Mouse (Mus musculus) heart, embryonic 10.5 days (tissue): ENCODE data around the gene Evi5. TPM values are rescaled to one million over a fixed set of nuclear protein-coding genes. Genes with fewer than 3 reads are reported as not detected.

ENCODE experiments used
- DNase-seq: peaks from one replicate; pipeline ENCODE4 v3.0.0-alpha.2; 2017; ENCODE audit warnings: low spot score
- H3K27ac ChIP-seq: fragments of 300-500 bp; sonication (generic); 2 replicates; pipeline ENCODE4 v1.5.1; 2016; ENCODE audit warnings: mild to moderate bottlenecking
- H3K27me3 ChIP-seq: fragments of 300-500 bp; sonication (generic); 2 replicates; pipeline ENCODE4 v1.6.1; 2016; ENCODE audit warnings: mild to moderate bottlenecking; ENCODE audit not compliant: poor library complexity, insufficient read depth, severe bottlenecking
- H3K36me3 ChIP-seq: fragments of 300-500 bp; sonication (generic); 2 replicates; pipeline ENCODE4 v1.6.1; 2016; ENCODE audit warnings: mild to moderate bottlenecking, moderate library complexity
- H3K4me1 ChIP-seq: fragments of 300-500 bp; sonication (generic); 2 replicates; pipeline ENCODE4 v1.6.1; 2016; ENCODE audit warnings: mild to moderate bottlenecking
- H3K4me3 ChIP-seq: fragments of 300-500 bp; sonication (generic); 2 replicates; pipeline ENCODE4 v1.5.1; 2016; ENCODE audit warnings: mild to moderate bottlenecking, moderate library complexity
- H3K9me3 ChIP-seq: fragments of 300-500 bp; sonication (generic); 2 replicates; pipeline ENCODE4 v1.6.1; 2016; ENCODE audit warnings: mild to moderate bottlenecking, moderate library complexity
- WGBS: fragments of 180-500 bp; shearing (Covaris S2); methylation state at CpG from one replicate; pipeline ENCODE4 v1.1.7; 2016; 5-methylcytosine and 5-hydroxymethylcytosine counted together
- polyA plus RNA-seq: library from polyadenylated mRNA; unstranded; fragments of >200 nt; fragmentation: Nextera tagmentation; extraction: Ambion mirVana; gene quantifications from 2 replicates; pipeline ENCODE4 v1.2.1, GENCODE M21; 2016

Evi5 gene
- polyA plus RNA-seq, 1 experiment from 2014 or later = 53.9 TPM

- Histone ChIP-seq H3K27ac (no peak overlapping the region), H3K4me3 (no peak overlapping the region), H3K9me3 (no peaks in the 10 kb centered on the region), H3K4me1 (peaks cover 2% of the 10 kb centered on the region), H3K27me3 (no peaks in the 10 kb centered on the region), H3K36me3 (peaks cover 32% of the 10 kb centered on the region; the same call in 1 of the 2 replicates)
- DNase-seq = no peak
- WGBS = 81% methylated on average over 7 of the region's 7 CpGs
Observed at GRCm38 (mm10) chr5:107787682-107788443, 87.0 kb downstream of the Evi5 start.

- no peak for DNase-seq
- peaks cover 31% of the 10 kb centered on the region; the same call in 1 of the 2 replicates for H3K36me3 ChIP-seq
- no peak overlapping the region for H3K4me3 ChIP-seq
- WGBS = 94% methylated on average over 1 of the region's 1 CpGs
- no peak overlapping the region for H3K27ac ChIP-seq
- H3K4me1 ChIP-seq = no peaks in the 10 kb centered on the region
- H3K27me3 ChIP-seq = no peaks in the 10 kb centered on the region
- H3K9me3 ChIP-seq = no peaks in the 10 kb centered on the region
Observed at GRCm38 (mm10) chr5:107782360-107782759, 92.5 kb downstream of the Evi5 start.

- Histone ChIP-seq H3K9me3 (no peaks in the 10 kb centered on the region), H3K36me3 (peaks cover 8% of the 10 kb centered on the region; the same call in 1 of the 2 replicates), H3K4me3 (no peak overlapping the region), H3K4me1 (no peaks in the 10 kb centered on the region), H3K27me3 (no peaks in the 10 kb centered on the region), H3K27ac (no peak overlapping the region)
- DNase-seq = no peak
- 85% methylated on average over 3 of the region's 3 CpGs for WGBS
Observed at GRCm38 (mm10) chr5:107778763-107779162, 96.1 kb downstream of the Evi5 start.

- Histone ChIP-seq H3K4me3 (no peak overlapping the region), H3K27ac (no peak overlapping the region), H3K9me3 (no peaks in the 10 kb centered on the region), H3K36me3 (peaks cover 7% of the 10 kb centered on the region; the same call in 1 of the 2 replicates), H3K27me3 (no peaks in the 10 kb centered on the region), H3K4me1 (no peaks in the 10 kb centered on the region)
- no peak for DNase-seq
- WGBS = 88% methylated on average over 1 of the region's 1 CpGs
Observed at GRCm38 (mm10) chr5:107777545-107777830, 97.4 kb downstream of the Evi5 start.

GRCm38 (mm10) chr5:107776777-107777544 is 97.9 kb downstream of the Evi5 start:
- DNase-seq = no peak
- H3K27ac ChIP-seq = no peak overlapping the region
- 90% methylated on average over 4 of the region's 4 CpGs for WGBS
- H3K9me3 ChIP-seq = no peaks in the 10 kb centered on the region
- H3K27me3 ChIP-seq = no peaks in the 10 kb centered on the region
- peaks cover 5% of the 10 kb centered on the region; the same call in 1 of the 2 replicates for H3K4me1 ChIP-seq
- no peak overlapping the region for H3K4me3 ChIP-seq
- peaks cover 7% of the 10 kb centered on the region; the same call in 1 of the 2 replicates for H3K36me3 ChIP-seq

GRCm38 (mm10) chr5:107775875-107776274 is 99.0 kb downstream of the Evi5 start:
- H3K4me1 ChIP-seq = peaks cover 5% of the 10 kb centered on the region; the same call in 1 of the 2 replicates
- 98% methylated on average over 1 of the region's 1 CpGs for WGBS
- H3K27me3 ChIP-seq = no peaks in the 10 kb centered on the region
- no peak overlapping the region for H3K4me3 ChIP-seq
- no peak overlapping the region for H3K27ac ChIP-seq
- 0 out of 2 replicates have a peak, but pooled peaks cover 3% of the 10 kb centered on the region for H3K36me3 ChIP-seq
- no peaks in the 10 kb centered on the region for H3K9me3 ChIP-seq
- DNase-seq = no peak

- WGBS = 64% methylated on average over 5 of the region's 5 CpGs
- H3K4me3 ChIP-seq = no peak overlapping the region
- H3K27ac ChIP-seq = no peak overlapping the region
- H3K4me1 ChIP-seq = peaks cover 5% of the 10 kb centered on the region; the same call in 1 of the 2 replicates
- H3K36me3 ChIP-seq = peaks cover 13% of the 10 kb centered on the region
- DNase-seq = no peak
- no peaks in the 10 kb centered on the region; the same call in 1 of the 2 replicates for H3K9me3 ChIP-seq
- H3K27me3 ChIP-seq = no peaks in the 10 kb centered on the region
Observed at GRCm38 (mm10) chr5:107772049-107772448, 102.9 kb downstream of the Evi5 start.

GRCm38 (mm10) chr5:107768224-107768623 is 106.7 kb downstream of the Evi5 start:
- H3K27me3 ChIP-seq = no peaks in the 10 kb centered on the region
- H3K36me3 ChIP-seq = peaks cover 14% of the 10 kb centered on the region
- WGBS = 86% methylated on average over 1 of the region's 1 CpGs
- no peak overlapping the region for H3K4me3 ChIP-seq
- no peaks in the 10 kb centered on the region; the same call in 1 of the 2 replicates for H3K9me3 ChIP-seq
- peaks cover 11% of the 10 kb centered on the region; the same call in 1 of the 2 replicates for H3K4me1 ChIP-seq
- no peak for DNase-seq
- H3K27ac ChIP-seq = no peak overlapping the region

GRCm38 (mm10) chr5:107765946-107766345 is 109.0 kb downstream of the Evi5 start:
- DNase-seq = no peak
- WGBS = 91% methylated on average over 4 of the region's 4 CpGs
- Histone ChIP-seq H3K36me3 (peaks cover 17% of the 10 kb centered on the region), H3K27me3 (no peaks in the 10 kb centered on the region), H3K9me3 (no peaks in the 10 kb centered on the region; the same call in 1 of the 2 replicates), H3K27ac (no peak overlapping the region), H3K4me3 (no peak overlapping the region), H3K4me1 (0 out of 2 replicates have a peak, but pooled peaks cover 6% of the 10 kb centered on the region)

GRCm38 (mm10) chr5:107764486-107764885 is 110.4 kb downstream of the Evi5 start:
- Histone ChIP-seq H3K4me1 (peaks cover 11% of the 10 kb centered on the region), H3K4me3 (no peak overlapping the region), H3K27me3 (no peaks in the 10 kb centered on the region), H3K27ac (no peak overlapping the region), H3K36me3 (peaks cover 22% of the 10 kb centered on the region), H3K9me3 (no peaks in the 10 kb centered on the region; the same call in 1 of the 2 replicates)
- no peak for DNase-seq
- 47% methylated on average over 1 of the region's 1 CpGs for WGBS

GRCm38 (mm10) chr5:107763674-107764073 is 111.2 kb downstream of the Evi5 start:
- no peaks in the 10 kb centered on the region; the same call in 1 of the 2 replicates for H3K9me3 ChIP-seq
- DNase-seq = no peak
- peaks cover 22% of the 10 kb centered on the region for H3K36me3 ChIP-seq
- H3K4me1 ChIP-seq = peaks cover 19% of the 10 kb centered on the region
- no peak overlapping the region for H3K4me3 ChIP-seq
- H3K27me3 ChIP-seq = no peaks in the 10 kb centered on the region
- H3K27ac ChIP-seq = no peak overlapping the region

GRCm38 (mm10) chr5:107759121-107759520 is 115.8 kb downstream of the Evi5 start:
- peak overlapping the region; percentile 65 for H3K27ac ChIP-seq

GRCm38 (mm10) chr5:107756072-107756471 is 118.8 kb downstream of the Evi5 start:
- 76% methylated on average over 2 of the region's 2 CpGs for WGBS
- no peaks in the 10 kb centered on the region for H3K27me3 ChIP-seq
- peaks cover 12% of the 10 kb centered on the region; the same call in 1 of the 2 replicates for H3K36me3 ChIP-seq
- H3K4me1 ChIP-seq = peaks cover 13% of the 10 kb centered on the region
- H3K9me3 ChIP-seq = no peaks in the 10 kb centered on the region
- no peak overlapping the region for H3K4me3 ChIP-seq
- no peak overlapping the region for H3K27ac ChIP-seq
- no peak for DNase-seq

More at GRCm38 (mm10) chr5:107759121-107759520, 115.8 kb downstream of the Evi5 start:
- Histone ChIP-seq H3K9me3 (no peaks in the 10 kb centered on the region), H3K36me3 (peaks cover 13% of the 10 kb centered on the region; the same call in 1 of the 2 replicates), H3K27me3 (no peaks in the 10 kb centered on the region), H3K4me3 (peak overlapping the region; percentile 18; the same call in 1 of the 2 replicates), H3K4me1 (peaks cover 13% of the 10 kb centered on the region)
- DNase-seq = peak; percentile 91
- WGBS = 10% methylated on average over 5 of the region's 5 CpGs
